Mouse (Mus musculus) heart, adult 11 months (tissue): ENCODE results near the gene Pgc.

Experiments
- DNase-seq: peaks from one replicate; pipeline ENCODE4 v3.0.0; 2022

The Pgc gene

GRCm38 (mm10) chr17:47753130-47753775 lies 26.6 kb downstream of the Pgc start:
- DNase-seq, result no peak

DNA sequence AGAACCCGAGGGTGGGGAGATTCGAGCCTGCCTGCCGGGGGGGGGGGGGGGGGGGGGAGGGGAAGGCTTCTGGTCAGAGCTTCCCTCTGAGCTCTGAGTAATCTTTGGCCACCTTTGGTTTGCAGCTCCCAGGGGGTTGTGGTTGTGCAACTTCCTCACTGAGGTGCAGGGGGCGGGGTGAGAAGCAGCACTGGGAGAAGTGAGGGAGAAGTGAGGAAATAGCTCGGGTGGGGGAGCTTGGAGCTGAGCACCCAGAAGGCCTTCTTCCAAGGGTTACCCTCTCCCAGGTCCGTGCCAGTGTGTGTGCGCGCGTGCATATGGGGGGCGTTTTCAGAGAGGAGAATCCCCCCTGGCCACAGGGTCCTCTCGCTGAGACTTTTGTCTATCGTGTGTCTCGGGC lies 27.6 kb downstream of the Pgc start:
- DNase-seq, result peak; percentile 99

DNA sequence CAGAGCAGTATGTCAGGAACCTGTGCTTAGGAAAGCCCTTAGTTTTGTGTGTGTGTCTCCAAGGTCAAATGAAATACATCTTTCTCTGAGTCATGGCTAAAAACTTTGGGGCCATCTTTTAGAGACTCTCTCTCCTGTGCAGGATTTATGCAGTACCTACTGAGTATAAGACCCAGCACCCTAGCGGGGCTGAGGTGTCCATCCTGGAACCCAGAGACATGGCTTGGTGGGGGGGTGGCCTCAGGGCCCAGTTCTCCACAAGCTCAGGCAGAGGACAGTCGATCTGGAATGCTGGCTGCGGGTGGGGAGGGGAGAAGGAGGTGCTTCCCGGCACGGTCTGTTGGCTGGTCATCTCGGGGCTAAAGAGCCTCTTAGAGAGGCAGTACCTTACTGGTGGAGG lies 29.7 kb downstream of the Pgc start:
- DNase-seq, result no peak

DNA sequence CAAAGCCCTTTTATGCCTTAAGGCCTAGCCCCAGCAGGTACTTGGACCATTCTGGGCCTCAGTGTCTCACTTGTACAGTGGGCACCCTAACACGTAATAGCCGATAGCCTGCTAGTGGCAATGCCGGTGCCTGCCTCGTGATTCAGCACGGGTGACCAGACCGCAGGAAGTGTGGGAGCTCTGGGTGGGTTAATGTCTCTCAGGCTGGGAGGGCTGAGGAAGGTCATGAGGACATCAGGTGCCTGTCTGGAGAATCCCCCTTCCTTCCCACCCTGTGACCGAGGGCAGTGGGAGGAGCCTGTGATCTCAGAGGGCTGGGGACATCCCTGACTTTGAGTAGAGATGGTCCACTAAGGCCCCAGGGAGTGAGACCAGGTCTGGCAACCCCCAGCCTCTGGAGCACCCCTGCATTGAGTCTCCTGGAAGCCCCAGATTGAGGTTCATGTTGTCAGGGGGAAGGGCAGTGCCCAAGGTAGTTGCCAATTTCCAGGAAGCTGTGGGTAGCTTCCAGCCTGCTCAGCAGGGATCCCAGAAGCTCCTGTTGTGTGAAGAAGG lies 30.5 kb downstream of the Pgc start:
- peak; percentile 94 for DNase-seq

DNA sequence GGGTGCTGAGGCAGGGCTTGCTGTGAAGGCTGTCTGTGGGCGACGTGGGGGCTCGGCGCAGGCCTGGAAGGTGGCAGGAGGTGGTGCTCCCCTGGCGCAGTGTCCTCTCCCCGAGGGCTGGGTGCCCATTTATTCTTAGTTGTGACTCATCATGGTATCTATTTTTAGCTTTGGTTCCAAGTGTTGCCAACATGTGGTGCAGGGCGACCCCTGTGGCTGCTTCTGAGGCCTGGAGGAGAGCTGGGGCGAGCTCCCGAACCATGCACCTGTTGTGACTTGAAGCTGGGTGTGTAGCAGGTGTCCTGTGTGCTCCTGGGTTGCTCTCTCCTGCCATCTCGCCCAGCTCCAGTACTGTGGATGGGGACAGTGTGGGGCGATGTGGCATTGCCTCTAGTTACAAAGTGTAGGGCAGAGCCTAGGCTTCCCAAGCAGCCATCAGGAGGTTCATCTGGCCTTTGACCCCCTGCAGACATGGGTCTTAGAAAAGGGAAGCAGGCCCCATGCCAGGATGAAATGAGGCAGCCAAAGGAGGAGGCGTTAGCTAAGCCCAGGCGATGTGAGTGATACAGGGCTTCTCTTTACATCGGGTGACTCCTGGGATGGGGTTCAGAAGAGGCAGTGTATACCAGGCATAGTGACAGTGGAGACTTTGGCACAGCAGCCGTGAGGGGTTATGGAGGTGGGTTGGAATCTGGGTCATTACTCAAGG lies 33.2 kb downstream of the Pgc start:
- peak; percentile 97 for DNase-seq

- peak; percentile 90 for DNase-seq
These were observed 35.4 kb downstream of the Pgc start for GRCm38 (mm10) chr17:47762028-47762427.

DNA sequence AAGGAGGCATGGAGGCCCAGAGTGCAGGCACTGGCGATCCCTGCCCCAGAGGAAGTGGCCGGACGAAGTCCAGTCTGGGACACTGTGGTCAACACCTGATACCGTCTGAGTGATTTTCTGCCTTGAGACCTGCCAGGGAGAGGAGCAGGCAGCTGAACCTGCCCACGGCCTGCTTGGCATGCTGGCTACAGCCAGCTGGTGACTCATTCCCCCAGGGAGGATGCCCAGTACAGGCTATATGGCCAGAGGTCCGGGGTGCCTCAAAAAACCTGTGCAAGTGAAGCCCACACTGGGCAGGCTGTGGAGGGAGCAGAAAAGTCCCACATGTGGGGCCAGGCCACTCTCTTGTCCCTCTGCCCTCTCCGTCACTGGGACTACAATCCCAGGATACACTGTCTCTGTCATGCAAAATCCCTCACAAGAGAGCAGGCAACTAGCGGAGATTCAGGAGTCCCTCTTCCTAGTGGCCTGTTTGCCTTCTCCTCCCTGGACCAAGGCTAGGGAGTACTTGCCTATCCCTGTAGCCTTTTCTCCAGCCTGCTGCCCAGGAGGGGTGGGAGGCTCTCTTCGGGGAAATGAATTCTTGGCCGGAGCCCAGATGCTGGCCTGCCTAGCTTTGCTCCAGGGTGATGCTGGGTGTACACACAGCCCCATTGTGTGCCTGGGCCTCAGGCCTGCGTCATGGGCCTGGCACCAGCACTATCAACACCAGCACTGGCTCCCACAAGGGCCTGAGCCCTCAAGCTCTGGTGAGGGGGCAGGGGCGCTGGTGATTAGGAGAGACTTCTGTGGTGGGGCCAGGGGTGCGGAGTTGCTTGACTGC lies 36.1 kb downstream of the Pgc start:
- peak; percentile 99 for DNase-seq

GRCm38 (mm10) chr17:47765986-47766385 lies 39.3 kb downstream of the Pgc start:
- no peak for DNase-seq

GRCm38 (mm10) chr17:47766407-47767043 lies 39.9 kb downstream of the Pgc start:
- DNase-seq, result peak; percentile 91

DNA sequence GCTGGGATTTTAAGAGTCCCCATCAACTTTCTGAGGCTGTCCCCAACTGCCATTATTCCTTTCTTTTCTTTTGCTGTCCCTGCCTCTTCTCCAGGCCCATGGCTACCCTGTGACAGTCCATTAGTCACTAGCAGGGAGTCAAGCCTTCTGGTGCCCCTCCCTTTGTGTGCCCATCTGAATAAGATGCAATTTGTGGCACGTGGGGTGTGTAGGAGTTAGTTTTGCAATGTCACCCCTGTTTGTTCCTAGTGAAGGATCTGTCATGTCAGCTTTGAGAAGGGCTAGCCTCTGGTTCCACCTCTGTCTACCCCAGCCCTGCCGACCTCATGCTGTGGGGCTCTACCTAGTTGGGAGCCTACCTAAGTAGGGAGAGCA lies 40.4 kb downstream of the Pgc start:
- DNase-seq, result no peak

- no peak for DNase-seq
These were observed 41.0 kb downstream of the Pgc start for GRCm38 (mm10) chr17:47767456-47768141.

GRCm38 (mm10) chr17:47768707-47769276 lies 42.1 kb downstream of the Pgc start:
- DNase-seq, result peak; percentile 99

- DNase-seq, result peak; percentile 93
These were observed 43.0 kb downstream of the Pgc start for GRCm38 (mm10) chr17:47769389-47770299.

- DNase-seq, result peak; percentile 96
These were observed 47.0 kb downstream of the Pgc start for GRCm38 (mm10) chr17:47773604-47774003.

GRCm38 (mm10) chr17:47777141-47777540 lies 50.5 kb downstream of the Pgc start:
- no peak for DNase-seq

DNA sequence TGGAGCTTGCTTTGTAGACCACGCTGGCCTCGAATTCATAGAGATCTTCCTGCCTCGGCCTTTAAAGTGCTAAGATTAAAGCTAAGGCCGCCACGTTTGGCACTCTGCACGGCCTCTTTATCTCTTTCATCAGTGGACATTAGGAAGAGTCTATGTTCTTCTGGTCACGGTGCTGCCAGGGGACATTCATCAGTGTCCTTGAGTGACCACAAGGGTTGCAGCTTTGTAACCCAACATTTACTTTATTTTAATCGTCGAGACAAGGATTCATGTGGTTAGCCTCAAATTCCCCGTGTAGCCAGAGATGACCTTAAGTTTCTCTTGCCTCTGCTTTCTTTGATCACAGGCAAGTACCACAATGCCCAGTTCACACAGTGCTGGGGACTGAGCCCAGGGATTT lies 53.8 kb downstream of the Pgc start:
- no peak for DNase-seq

DNA sequence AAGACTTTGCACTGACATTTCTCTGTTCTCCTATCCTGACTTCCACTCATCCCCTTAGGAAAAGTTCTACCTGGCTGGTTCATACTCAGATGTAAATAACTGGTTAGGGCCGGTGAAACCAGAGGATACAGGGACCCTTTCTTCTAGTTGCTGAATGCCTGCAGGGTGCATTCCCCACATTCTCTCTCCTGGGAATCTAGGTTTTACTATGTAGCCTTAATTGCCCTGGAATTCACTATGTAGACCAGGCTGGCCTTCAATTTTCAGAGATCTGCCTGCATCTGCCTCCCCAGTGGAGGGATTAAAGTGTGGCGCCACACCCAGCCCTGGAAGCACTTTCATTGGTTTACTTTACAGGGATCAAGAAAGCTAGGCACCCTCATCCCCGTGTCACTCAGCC lies 55.8 kb downstream of the Pgc start:
- no peak for DNase-seq

GRCm38 (mm10) chr17:47783445-47784223 lies 57.0 kb downstream of the Pgc start:
- DNase-seq, result peak; percentile 91
